Mouse (Mus musculus) erythroblast, embryonic 14.5 days (primary cell): ENCODE data around the gene Prkd1.

Experiments used
- GATA1 ChIP-seq: IDR thresholded peaks from 2 replicates; pipeline ENCODE4 v1.6.1; 2012; ENCODE audit warnings: low read length, inconsistent platforms, mixed read lengths
- TAL1 ChIP-seq: IDR thresholded peaks from 3 replicates; pipeline ENCODE4 v1.6.1; 2012; ENCODE audit warnings: low read length, inconsistent platforms, mixed read lengths

GRCm38 (mm10) chr12:50595777-50596176, 53.1 kb downstream of the Prkd1 start:
- no peak for TF ChIP-seq GATA1
- no peak for TF ChIP-seq TAL1
